Mouse (Mus musculus): ENCODE measurements at regions not wholly inside any gene's neighbourhood (a gene's known extent, or its start where the extent isn't known, plus 50 kb on each side); places are given as distances from the start of the nearest gene placed in this dataset.

DNA sequence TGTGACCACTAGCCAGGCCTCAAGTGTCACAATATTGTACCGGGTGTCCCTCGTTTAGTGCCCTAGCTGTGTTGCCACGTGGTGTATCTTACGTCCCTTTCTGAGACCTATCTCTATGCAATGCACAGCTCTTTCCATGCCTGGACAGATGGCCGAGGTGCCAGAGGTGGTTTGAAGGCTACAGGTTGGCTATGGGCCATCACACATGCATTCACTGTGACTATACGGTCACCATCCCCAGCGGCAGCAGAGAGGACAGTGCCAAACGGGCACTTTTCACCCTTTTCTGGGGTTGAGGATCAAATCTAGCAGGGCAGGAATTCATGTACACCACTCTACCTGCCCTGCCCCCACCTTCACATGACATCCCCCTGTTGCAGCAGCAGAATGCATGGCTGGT is 71.6 kb downstream of the Gadd45g start:
- TF ChIP-seq POLR2A (IDR thresholded peaks at IDR 0.05; ENCODE audit: extremely low read depth, insufficient read depth, low read length) (no peak), CTCF (IDR thresholded peaks at IDR 0.05; ENCODE audit: low read depth, low read length) (no peak)

All from liver, adult 2 months (tissue).